Mouse (Mus musculus) limb, embryonic 13.5 days (tissue): ENCODE measurements around the gene Inpp4b. TPM values are rescaled to one million over a fixed set of nuclear protein-coding genes. Genes with fewer than 3 reads are reported as not detected.
"Not testable (repeated sequence)": the region's sequence is repeated elsewhere in the genome, so short reads cannot be mapped to it uniquely, and the experiment has no call there.

Source experiments
- ATAC-seq: fragments of 200-750 bp; cut with Nextera tagmentation; 2 replicates; pipeline ENCODE4 v1.8.0; 2017; ENCODE audit warnings: low read depth, moderate number of reproducible peaks, moderate TSS enrichment; ENCODE audit not compliant: low FRiP score
- H3K27ac ChIP-seq: fragments of 300-500 bp; sonication (generic); 2 replicates; pipeline ENCODE4 v1.5.1; 2015; ENCODE audit warnings: inconsistent platforms, mild to moderate bottlenecking, moderate library complexity
- H3K27me3 ChIP-seq: fragments of 300-500 bp; sonication (generic); 2 replicates; pipeline ENCODE4 v1.6.1; 2015; ENCODE audit warnings: mild to moderate bottlenecking, inconsistent platforms
- H3K36me3 ChIP-seq: fragments of 300-500 bp; sonication (generic); 2 replicates; pipeline ENCODE4 v1.6.1; 2015; ENCODE audit warnings: inconsistent platforms, mild to moderate bottlenecking, moderate library complexity
- H3K4me1 ChIP-seq: fragments of 300-500 bp; sonication (generic); 2 replicates; pipeline ENCODE4 v1.6.1; 2015; ENCODE audit warnings: inconsistent platforms
- H3K4me2 ChIP-seq: fragments of 300-500 bp; sonication (generic); replicated peaks from 2 replicates; pipeline ENCODE4 v1.6.1; 2015; ENCODE audit warnings: inconsistent platforms, mild to moderate bottlenecking, moderate library complexity
- H3K4me3 ChIP-seq: fragments of 300-500 bp; sonication (generic); 2 replicates; pipeline ENCODE4 v1.5.1; 2015; ENCODE audit warnings: moderate library complexity, mild to moderate bottlenecking, inconsistent platforms
- H3K9ac ChIP-seq: fragments of 300-500 bp; sonication (generic); 2 replicates; pipeline ENCODE4 v1.6.1; 2015; ENCODE audit warnings: mild to moderate bottlenecking, inconsistent platforms
- H3K9me3 ChIP-seq: fragments of 300-500 bp; sonication (generic); 2 replicates; pipeline ENCODE4 v1.6.1; 2016; ENCODE audit warnings: inconsistent platforms
- WGBS: fragments of 180-500 bp; shearing (Covaris S2); methylation state at CpG from one replicate; pipeline ENCODE4 v1.1.7; 2015; 5-methylcytosine and 5-hydroxymethylcytosine counted together
- polyA plus RNA-seq: library from polyadenylated mRNA; unstranded; fragments of >200 nt; fragmentation: Nextera tagmentation; extraction: Ambion mirVana; gene quantifications from 2 replicates; pipeline ENCODE4 v1.2.1, GENCODE M21; 2015

The Inpp4b gene
- polyA plus RNA-seq, 1 experiment from 2014 or later, result 19.3 TPM

- Histone ChIP-seq H3K4me3 (no peak overlapping the region), H3K9ac (no peak overlapping the region), H3K4me1 (peaks cover 2% of the 10 kb centered on the region; the same call in 1 of the 2 replicates), H3K27ac (no peak overlapping the region), H3K36me3 (no peaks in the 10 kb centered on the region), H3K27me3 (no peaks in the 10 kb centered on the region), H3K9me3 (no peaks in the 10 kb centered on the region), H3K4me2 (no peak overlapping the region)
- ATAC-seq, result peak; percentile 77; the same call in 1 of the 2 replicates
These were observed 464.4 kb downstream of the Inpp4b start for GRCm38 (mm10) chr8:81806797-81807196.

- no peak for ATAC-seq
- Histone ChIP-seq H3K4me1 (peaks cover 10% of the 10 kb centered on the region), H3K27ac (no peak overlapping the region), H3K4me3 (no peak overlapping the region), H3K27me3 (no peaks in the 10 kb centered on the region), H3K4me2 (no peak overlapping the region), H3K36me3 (no peaks in the 10 kb centered on the region), H3K9ac (no peak overlapping the region), H3K9me3 (no peaks in the 10 kb centered on the region)
- WGBS, result 43% methylated on average over 6 of the region's 6 CpGs
These were observed 465.2 kb downstream of the Inpp4b start for GRCm38 (mm10) chr8:81807578-81807977.

- H3K4me3 ChIP-seq, result no peak overlapping the region
- H3K36me3 ChIP-seq, result no peaks in the 10 kb centered on the region
- H3K4me1 ChIP-seq, result peaks cover 12% of the 10 kb centered on the region
- no peak for ATAC-seq
- H3K9me3 ChIP-seq, result no peaks in the 10 kb centered on the region
- H3K9ac ChIP-seq, result no peak overlapping the region
- 72% methylated on average over 1 of the region's 1 CpGs for WGBS
- no peaks in the 10 kb centered on the region for H3K27me3 ChIP-seq
- H3K27ac ChIP-seq, result no peak overlapping the region
- H3K4me2 ChIP-seq, result no peak overlapping the region
These were observed 466.1 kb downstream of the Inpp4b start for GRCm38 (mm10) chr8:81808406-81808805.

- not testable (repeated sequence) for H3K27ac ChIP-seq, H3K9ac ChIP-seq, ATAC-seq, H3K4me3 ChIP-seq, H3K9me3 ChIP-seq, H3K36me3 ChIP-seq, H3K4me2 ChIP-seq, H3K27me3 ChIP-seq
- H3K4me1 ChIP-seq, result peaks cover 12% of the 10 kb centered on the region
These were observed 467.1 kb downstream of the Inpp4b start for GRCm38 (mm10) chr8:81809414-81809813.

GRCm38 (mm10) chr8:81812051-81812751 is 469.8 kb downstream of the Inpp4b start:
- Histone ChIP-seq H3K36me3 (no peaks in the 10 kb centered on the region), H3K27ac (no peak overlapping the region), H3K27me3 (no peaks in the 10 kb centered on the region), H3K9ac (no peak overlapping the region), H3K4me2 (no peak overlapping the region), H3K4me1 (peaks cover 21% of the 10 kb centered on the region), H3K4me3 (no peak overlapping the region), H3K9me3 (no peaks in the 10 kb centered on the region)
- no peak; the same call in 1 of the 2 replicates for ATAC-seq
- WGBS, result 14% methylated on average over 3 of the region's 3 CpGs

GRCm38 (mm10) chr8:81814742-81815141 is 472.4 kb downstream of the Inpp4b start:
- Histone ChIP-seq H3K36me3 (no peaks in the 10 kb centered on the region), H3K4me2 (no peak overlapping the region), H3K4me1 (peaks cover 21% of the 10 kb centered on the region), H3K9me3 (no peaks in the 10 kb centered on the region), H3K4me3 (no peak overlapping the region), H3K27me3 (no peaks in the 10 kb centered on the region), H3K9ac (no peak overlapping the region), H3K27ac (no peak overlapping the region)
- no peak for ATAC-seq
- WGBS, result 17% methylated on average over 3 of the region's 3 CpGs

DNA sequence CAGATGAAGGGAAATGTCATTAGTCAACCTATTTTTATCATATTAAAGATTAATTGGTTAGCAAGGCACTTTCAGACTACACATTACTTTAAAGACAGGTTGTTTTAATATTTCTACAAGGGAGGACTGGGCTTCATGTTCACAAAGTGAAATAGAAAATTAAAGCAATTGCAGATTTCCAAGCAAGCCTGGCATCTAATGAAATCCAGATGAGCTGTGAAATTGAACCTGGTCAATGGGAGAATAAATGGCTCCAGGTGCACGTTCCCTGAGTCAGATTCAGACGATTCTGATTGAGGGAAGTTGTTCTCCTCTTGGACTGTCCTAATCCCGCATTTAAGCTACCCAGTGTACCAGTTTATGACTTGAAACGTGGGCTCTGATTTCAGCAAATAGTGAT is 473.2 kb downstream of the Inpp4b start:
- Histone ChIP-seq H3K9ac (no peak overlapping the region), H3K9me3 (no peaks in the 10 kb centered on the region), H3K36me3 (no peaks in the 10 kb centered on the region), H3K4me3 (no peak overlapping the region), H3K4me2 (no peak overlapping the region), H3K27ac (no peak overlapping the region), H3K27me3 (no peaks in the 10 kb centered on the region), H3K4me1 (peaks cover 21% of the 10 kb centered on the region)
- no peak for ATAC-seq
- WGBS, result 13% methylated on average over 4 of the region's 4 CpGs

DNA sequence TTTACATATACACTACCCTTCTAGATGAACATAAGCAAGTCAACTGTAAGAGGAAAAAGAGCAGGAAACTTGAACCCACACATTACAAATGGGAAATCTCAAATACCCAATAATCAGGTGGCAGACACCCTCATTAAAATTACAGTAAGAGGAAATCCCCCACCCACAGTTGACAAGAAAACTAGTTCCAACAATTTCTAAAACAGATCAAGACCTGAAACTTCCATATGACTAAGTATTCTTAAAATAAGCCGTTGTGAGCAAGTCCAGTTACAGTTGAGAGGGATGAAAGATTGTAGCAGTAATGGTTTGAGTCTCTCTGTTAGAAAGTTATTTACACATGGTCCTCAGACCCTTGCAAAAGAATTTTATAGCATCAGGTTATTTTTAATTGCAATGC is 480.8 kb downstream of the Inpp4b start:
- Histone ChIP-seq H3K27ac (no peak overlapping the region), H3K4me2 (no peak overlapping the region), H3K27me3 (no peaks in the 10 kb centered on the region), H3K4me1 (no peaks in the 10 kb centered on the region), H3K4me3 (no peak overlapping the region), H3K36me3 (no peaks in the 10 kb centered on the region), H3K9ac (no peak overlapping the region), H3K9me3 (no peaks in the 10 kb centered on the region)
- ATAC-seq, result no peak
- WGBS, result 62% methylated on average over 1 of the region's 1 CpGs

DNA sequence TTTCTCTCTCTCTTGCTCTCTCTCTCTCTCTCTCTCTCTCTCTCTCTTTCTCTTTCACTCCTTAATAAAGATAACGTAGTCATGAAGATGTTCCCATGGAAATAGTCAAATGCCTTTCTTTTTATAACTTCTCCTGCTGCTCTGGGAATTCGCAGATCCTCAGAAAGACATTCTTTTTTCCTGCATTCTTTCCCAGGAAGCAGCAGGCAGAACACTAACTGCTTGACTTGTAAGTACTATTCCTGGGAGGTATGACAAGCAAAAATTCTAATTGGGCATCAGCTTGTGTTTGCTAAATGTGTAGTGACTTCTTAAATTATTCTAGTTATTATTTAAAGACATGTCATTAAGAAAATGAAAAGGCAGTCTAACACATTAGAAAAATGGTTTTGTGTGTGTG is 482.6 kb downstream of the Inpp4b start:
- H3K4me1 ChIP-seq, result no peaks in the 10 kb centered on the region
- ATAC-seq, result no peak
- no peaks in the 10 kb centered on the region for H3K9me3 ChIP-seq
- H3K27me3 ChIP-seq, result no peaks in the 10 kb centered on the region
- H3K27ac ChIP-seq, result no peak overlapping the region
- no peaks in the 10 kb centered on the region for H3K36me3 ChIP-seq
- H3K4me3 ChIP-seq, result no peak overlapping the region
- 51% methylated on average over 2 of the region's 2 CpGs for WGBS
- H3K4me2 ChIP-seq, result no peak overlapping the region
- no peak overlapping the region for H3K9ac ChIP-seq

DNA sequence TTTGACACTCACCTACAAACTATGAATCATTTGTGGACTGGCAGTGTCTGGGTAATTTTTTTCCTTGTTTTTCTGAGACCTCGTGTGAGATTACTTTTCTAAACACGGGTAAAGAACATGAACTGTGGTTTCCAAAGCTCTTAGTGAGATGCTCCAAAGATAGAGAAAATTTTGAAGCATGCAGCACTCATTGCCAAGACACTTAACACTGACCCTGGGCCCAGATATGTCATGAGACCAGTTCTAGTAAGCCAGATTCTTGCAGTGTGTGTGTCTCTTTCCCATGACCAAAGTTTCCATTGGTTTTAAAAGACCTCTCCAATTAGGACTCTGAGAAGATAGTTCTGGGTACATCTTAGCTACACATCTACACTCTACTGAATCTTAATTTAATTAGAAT is 484.1 kb downstream of the Inpp4b start:
- Histone ChIP-seq H3K27me3 (no peaks in the 10 kb centered on the region), H3K27ac (no peak overlapping the region), H3K4me1 (no peaks in the 10 kb centered on the region), H3K36me3 (no peaks in the 10 kb centered on the region), H3K4me3 (no peak overlapping the region), H3K9me3 (no peaks in the 10 kb centered on the region), H3K9ac (no peak overlapping the region), H3K4me2 (no peak overlapping the region)
- 66% methylated on average over 2 of the region's 2 CpGs for WGBS
- no peak for ATAC-seq

DNA sequence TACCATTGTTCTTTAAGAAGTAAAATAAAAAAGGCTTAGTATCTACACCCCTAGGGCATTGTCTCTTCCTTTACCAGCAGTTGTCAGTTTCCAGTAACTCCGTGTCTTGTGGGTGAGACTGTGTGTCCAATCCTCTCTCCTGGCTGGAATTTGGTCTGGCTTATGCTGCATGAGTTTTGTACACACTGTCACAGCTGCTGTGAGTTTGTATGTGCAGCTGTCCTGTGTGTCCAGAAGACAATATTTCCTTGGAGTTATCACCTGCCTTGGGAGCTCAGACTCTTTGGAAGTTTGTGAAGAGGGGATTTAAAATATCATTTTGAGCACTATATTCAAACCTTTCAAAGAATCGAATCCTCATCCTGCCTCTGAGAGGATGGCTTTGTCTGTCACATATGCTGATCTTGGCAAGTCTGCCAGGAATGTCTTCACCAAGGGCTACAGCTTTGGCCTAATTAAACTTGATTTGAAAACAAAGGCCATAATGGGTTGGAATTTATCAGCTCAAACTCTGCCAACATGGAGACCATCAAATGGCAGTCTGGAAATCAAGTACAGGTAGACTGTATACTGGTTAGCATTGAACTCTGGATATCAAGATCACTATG is 485.1 kb downstream of the Inpp4b start:
- Histone ChIP-seq H3K4me1 (no peaks in the 10 kb centered on the region), H3K27me3 (no peaks in the 10 kb centered on the region), H3K4me3 (no peak overlapping the region), H3K9me3 (no peaks in the 10 kb centered on the region), H3K4me2 (no peak overlapping the region), H3K27ac (no peak overlapping the region), H3K36me3 (no peaks in the 10 kb centered on the region), H3K9ac (no peak overlapping the region)
- WGBS, result 77% methylated on average over 2 of the region's 2 CpGs
- ATAC-seq, result peak; percentile 71; the same call in 1 of the 2 replicates

DNA sequence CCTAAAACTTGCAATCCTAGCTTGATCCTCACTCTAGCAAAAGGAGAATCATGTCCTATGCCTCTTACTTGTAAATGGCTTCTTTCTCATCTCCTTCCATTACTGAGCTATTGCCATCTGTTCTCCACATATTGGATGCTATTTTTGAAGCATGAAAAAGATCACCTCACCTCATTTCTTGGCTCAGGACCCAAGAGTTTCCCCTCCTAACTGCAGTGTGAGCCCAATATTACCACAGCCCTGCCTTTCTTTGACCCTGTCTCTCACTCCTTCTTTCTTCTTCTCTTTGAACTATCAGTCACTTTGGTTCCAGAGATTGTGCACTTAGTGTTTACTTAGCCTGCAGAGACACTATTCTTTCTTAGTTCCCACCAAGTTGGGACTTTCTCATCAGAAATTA is 489.1 kb downstream of the Inpp4b start:
- H3K9ac ChIP-seq, result no peak overlapping the region
- H3K4me2 ChIP-seq, result no peak overlapping the region
- no peaks in the 10 kb centered on the region for H3K36me3 ChIP-seq
- no peaks in the 10 kb centered on the region for H3K4me1 ChIP-seq
- no peaks in the 10 kb centered on the region for H3K9me3 ChIP-seq
- no peak overlapping the region for H3K27ac ChIP-seq
- H3K4me3 ChIP-seq, result no peak overlapping the region
- ATAC-seq, result no peak
- H3K27me3 ChIP-seq, result no peaks in the 10 kb centered on the region

- H3K4me3 ChIP-seq, result no peak overlapping the region
- no peak overlapping the region for H3K9ac ChIP-seq
- ATAC-seq, result no peak
- H3K9me3 ChIP-seq, result no peaks in the 10 kb centered on the region
- no peaks in the 10 kb centered on the region for H3K36me3 ChIP-seq
- no peak overlapping the region for H3K27ac ChIP-seq
- no peaks in the 10 kb centered on the region for H3K4me1 ChIP-seq
- no peaks in the 10 kb centered on the region for H3K27me3 ChIP-seq
- no peak overlapping the region for H3K4me2 ChIP-seq
These were observed 491.5 kb downstream of the Inpp4b start for GRCm38 (mm10) chr8:81833852-81834251.
